Mouse (Mus musculus) brain, adult 10 weeks (tissue): Measurements from ENCODE around the gene Taf15. TPM values are rescaled to one million over a fixed set of nuclear protein-coding genes. Genes with fewer than 3 reads are reported as not detected.

ENCODE experiments used
- polyA plus RNA-seq: library from polyadenylated mRNA; stranded (reverse); fragments of 350-450 nt; fragmentation: Illumina TruSeq; extraction: RNeasy Lipid Tissue Mini Kit (QIAGEN cat#74804); gene quantifications from one replicate; pipeline ENCODE4 v1.2.3, GENCODE M21; 2015; ENCODE audit warnings: low read depth, low replicate concordance

Taf15 gene
- polyA plus RNA-seq: 48.3 TPM

DNA sequence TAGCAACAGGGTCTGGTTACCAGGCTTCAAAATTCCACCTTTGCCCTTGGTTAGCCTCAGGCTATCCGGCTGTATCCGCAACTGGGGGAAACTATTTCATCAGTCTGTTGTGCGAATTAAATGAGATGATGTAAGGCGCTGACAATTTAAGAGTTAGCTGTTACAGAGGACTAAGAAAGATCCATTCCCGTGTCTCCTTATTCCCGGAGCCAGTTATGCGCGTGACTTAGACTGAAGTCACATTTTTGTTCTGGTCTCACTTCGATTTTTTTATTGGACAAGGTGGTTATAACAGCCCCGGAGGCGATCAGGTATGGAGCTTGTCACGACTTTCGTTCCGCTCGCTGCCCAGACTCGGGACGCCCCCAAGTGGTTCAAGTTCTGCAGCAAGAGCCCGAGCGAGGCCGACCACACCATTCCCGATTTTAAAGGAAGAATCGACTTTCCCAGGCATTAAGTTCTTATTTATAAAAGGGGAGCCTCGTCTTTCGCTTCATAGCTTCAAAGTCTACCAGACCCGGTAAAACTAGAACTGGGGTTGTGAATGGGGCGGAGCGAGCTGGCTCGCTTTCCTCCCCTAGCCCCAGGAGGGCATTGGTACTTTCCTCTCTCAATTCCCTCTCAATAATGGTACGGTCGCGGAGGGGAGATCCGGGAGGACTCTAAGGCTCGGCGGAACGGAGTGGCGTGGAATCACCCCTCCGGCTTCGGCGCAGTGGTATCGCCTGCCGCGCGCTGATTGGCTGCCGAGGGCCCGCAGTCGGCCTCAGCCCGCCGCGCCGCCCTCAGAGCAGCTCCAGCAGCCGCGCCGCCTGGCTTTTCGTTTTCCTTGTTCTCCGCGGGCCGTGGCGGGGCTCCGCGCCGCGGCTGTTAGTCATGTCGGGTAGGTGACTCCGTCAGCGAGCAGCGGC, at the start of gene Taf15:
TSS of gene Taf15 (plus strand) at position 763 of the 911 bp plus-strand sequence.

DNA sequence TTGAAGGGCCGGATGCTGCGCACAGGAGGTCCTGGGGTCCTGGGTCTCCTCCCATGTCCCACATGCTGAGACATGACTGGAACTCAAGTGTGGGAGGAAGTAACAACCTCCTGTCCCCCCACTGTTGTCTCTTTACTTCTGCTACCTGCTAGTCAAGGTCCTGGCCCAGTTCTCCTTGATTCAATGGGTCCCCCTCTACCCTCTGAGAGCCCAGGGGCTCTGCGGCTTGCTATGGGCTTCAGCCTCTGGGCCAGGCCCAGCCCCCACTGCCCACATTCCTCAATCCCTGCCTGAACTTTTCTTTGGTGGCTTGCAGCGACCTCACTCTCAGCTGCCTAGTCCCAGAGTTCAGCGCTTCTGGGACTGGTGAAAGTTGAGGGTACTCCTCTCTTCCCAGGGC, 43.5 kb upstream of the Taf15 start, which contains the start of gene Gas2l2:
TSS of gene Gas2l2 (minus strand) at position 101 of the 400 bp plus-strand sequence.

GRCm38 (mm10) chr11:83437377-83437776, 35.5 kb upstream of the Taf15 start, which contains the start of gene 1700020L24Rik:
1700020L24Rik (plus strand) TSS chr11:83437677.

GRCm38 (mm10) chr11:83462711-83463244, 10.1 kb upstream of the Taf15 start, which contains the start of gene Mmp28:
Mmp28 (minus strand) TSS chr11:83463071.

DNA sequence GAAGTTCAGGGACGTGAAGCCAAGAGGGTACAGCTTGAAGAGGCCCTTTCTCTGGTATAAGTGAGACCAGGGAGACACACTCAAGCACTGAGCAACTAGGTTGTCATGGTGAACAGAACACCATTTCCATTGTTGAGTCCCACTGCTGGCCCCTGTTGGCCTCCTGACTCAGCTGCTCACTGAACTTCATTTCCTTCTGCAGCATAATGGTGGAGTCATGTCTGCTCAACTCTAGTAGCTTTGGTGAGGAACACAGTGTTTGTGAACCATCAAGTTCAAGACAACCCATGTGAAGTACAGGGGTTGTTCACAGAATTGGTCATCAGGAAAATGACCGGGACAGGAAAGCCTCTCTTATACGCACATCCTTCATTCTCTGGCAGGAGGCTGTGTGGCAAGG, 49.2 kb downstream of the Taf15 start, which contains the start of gene Heatr9:
TSS of gene Heatr9 (minus strand) at position 101 of the 400 bp plus-strand sequence.

DNA sequence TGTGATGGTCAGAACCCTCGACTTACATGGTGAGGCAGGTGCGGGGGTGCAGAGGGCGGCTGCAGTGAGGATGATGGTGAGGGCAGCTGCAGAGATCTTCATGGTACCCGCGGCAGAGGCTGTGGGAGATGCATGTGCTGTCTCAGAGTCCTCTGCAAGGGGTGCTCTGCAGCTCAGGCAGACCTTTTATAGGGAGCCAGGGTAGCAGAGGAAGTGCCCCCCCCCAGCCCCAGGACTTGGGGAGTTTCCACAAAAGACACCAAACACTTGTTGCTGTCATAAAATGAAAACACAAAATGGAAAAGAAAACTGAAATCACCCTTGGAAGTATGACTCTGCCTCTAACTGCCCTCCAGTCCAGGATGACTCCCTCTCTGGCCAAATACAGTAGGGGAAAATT, 57.5 kb downstream of the Taf15 start, which contains the start of gene Ccl5:
TSS of gene Ccl5 (minus strand) at position 159 of the 400 bp plus-strand sequence.

Other genes with a start within 250 kb of the Taf15 start
- not detected for gene Slfn14, start 186.4 kb upstream of the Taf15 start, polyA plus RNA-seq
- gene Ap2b1, start 174.1 kb upstream of the Taf15 start, polyA plus RNA-seq: 152 TPM
- gene Pex12, start 170.5 kb upstream of the Taf15 start, polyA plus RNA-seq: 8.5 TPM
- 199 TPM for gene Rasl10b, start 63.9 kb upstream of the Taf15 start, polyA plus RNA-seq
- 0.39 TPM for gene Gas2l2, start 43.6 kb upstream of the Taf15 start, polyA plus RNA-seq
- gene 1700020L24Rik, start 35.4 kb upstream of the Taf15 start, polyA plus RNA-seq: 0.70 TPM
- 2.2 TPM for gene Mmp28, start 10.0 kb upstream of the Taf15 start, polyA plus RNA-seq
- not detected for gene Heatr9, start 49.1 kb downstream of the Taf15 start, polyA plus RNA-seq
- gene Ccl5, start 57.4 kb downstream of the Taf15 start, polyA plus RNA-seq: not detected
- 3.1 TPM for gene Ccl9, start 105.5 kb downstream of the Taf15 start, polyA plus RNA-seq
- gene Ccl6, start 120.0 kb downstream of the Taf15 start, polyA plus RNA-seq: 2.6 TPM
- gene Rpl9-ps1, start 172.5 kb downstream of the Taf15 start, polyA plus RNA-seq: not detected
- not detected for gene Ccl3, start 176.3 kb downstream of the Taf15 start, polyA plus RNA-seq
- not detected for gene Ccl4, start 189.5 kb downstream of the Taf15 start, polyA plus RNA-seq
- 1.2 TPM for gene Wfdc17, start 230.9 kb downstream of the Taf15 start, polyA plus RNA-seq
- gene Wfdc18, start 235.9 kb downstream of the Taf15 start, polyA plus RNA-seq: 6.4 TPM